Mouse (Mus musculus) heart, embryonic 10.5 days (tissue): ENCODE measurements around the gene Lrrc74a. TPM values are rescaled to one million over a fixed set of nuclear protein-coding genes. Genes with fewer than 3 reads are reported as not detected.

Experiments used
- DNase-seq: peaks from one replicate; pipeline ENCODE4 v3.0.0-alpha.2; 2017; ENCODE audit warnings: low spot score
- H3K27ac ChIP-seq: fragments of 300-500 bp; sonication (generic); 2 replicates; pipeline ENCODE4 v1.5.1; 2016; ENCODE audit warnings: mild to moderate bottlenecking
- H3K27me3 ChIP-seq: fragments of 300-500 bp; sonication (generic); 2 replicates; pipeline ENCODE4 v1.6.1; 2016; ENCODE audit warnings: mild to moderate bottlenecking; ENCODE audit not compliant: poor library complexity, insufficient read depth, severe bottlenecking
- H3K36me3 ChIP-seq: fragments of 300-500 bp; sonication (generic); 2 replicates; pipeline ENCODE4 v1.6.1; 2016; ENCODE audit warnings: mild to moderate bottlenecking, moderate library complexity
- H3K4me1 ChIP-seq: fragments of 300-500 bp; sonication (generic); 2 replicates; pipeline ENCODE4 v1.6.1; 2016; ENCODE audit warnings: mild to moderate bottlenecking
- H3K4me3 ChIP-seq: fragments of 300-500 bp; sonication (generic); 2 replicates; pipeline ENCODE4 v1.5.1; 2016; ENCODE audit warnings: mild to moderate bottlenecking, moderate library complexity
- H3K9me3 ChIP-seq: fragments of 300-500 bp; sonication (generic); 2 replicates; pipeline ENCODE4 v1.6.1; 2016; ENCODE audit warnings: mild to moderate bottlenecking, moderate library complexity
- WGBS: fragments of 180-500 bp; shearing (Covaris S2); methylation state at CpG from one replicate; pipeline ENCODE4 v1.1.7; 2016; 5-methylcytosine and 5-hydroxymethylcytosine counted together
- polyA plus RNA-seq: library from polyadenylated mRNA; unstranded; fragments of >200 nt; fragmentation: Nextera tagmentation; extraction: Ambion mirVana; gene quantifications from 2 replicates; pipeline ENCODE4 v1.2.1, GENCODE M21; 2016

Gene Lrrc74a
- polyA plus RNA-seq, 1 experiment from 2014 or later = not detected

- H3K36me3 ChIP-seq = peaks cover 22% of the 10 kb centered on the region
- H3K27me3 ChIP-seq = no peaks in the 10 kb centered on the region
- H3K4me3 ChIP-seq = no peak overlapping the region
- no peaks in the 10 kb centered on the region for H3K9me3 ChIP-seq
- peaks cover 43% of the 10 kb centered on the region for H3K4me1 ChIP-seq
- WGBS = 28% methylated on average over 19 of the region's 19 CpGs
- DNase-seq = no peak
- peak overlapping the region; percentile 22; the same call in 1 of the 2 replicates for H3K27ac ChIP-seq
Measured at GRCm38 (mm10) chr12:86699965-86700926, 33.9 kb upstream of the Lrrc74a start.

DNA sequence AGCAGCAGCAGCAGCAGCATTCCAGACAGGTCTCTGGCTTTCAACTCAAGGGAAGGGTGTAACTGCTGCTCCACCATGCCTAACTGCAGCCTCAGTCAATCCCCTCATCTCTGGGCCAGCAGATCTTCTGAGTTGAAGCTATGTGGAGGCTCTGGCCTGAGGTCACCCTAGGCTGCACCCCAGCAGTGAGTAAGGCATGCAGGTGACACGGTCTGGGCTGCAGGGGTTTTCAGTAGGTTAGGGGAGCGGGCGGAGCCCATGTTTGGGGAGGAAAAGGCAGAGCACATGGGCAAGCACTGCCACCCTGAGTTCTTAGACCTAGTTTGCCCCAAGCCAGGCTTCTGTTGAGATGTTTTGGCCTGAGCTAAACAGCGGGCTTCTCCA is 33.2 kb upstream of the Lrrc74a start:
- no peak for DNase-seq
- WGBS = 68% methylated on average over 4 of the region's 4 CpGs
- H3K4me3 ChIP-seq = no peak overlapping the region
- H3K36me3 ChIP-seq = peaks cover 22% of the 10 kb centered on the region
- no peaks in the 10 kb centered on the region for H3K27me3 ChIP-seq
- peaks cover 36% of the 10 kb centered on the region for H3K4me1 ChIP-seq
- no peaks in the 10 kb centered on the region for H3K9me3 ChIP-seq
- H3K27ac ChIP-seq = no peak overlapping the region; the same call in 1 of the 2 replicates

GRCm38 (mm10) chr12:86701491-86701890 is 32.7 kb upstream of the Lrrc74a start:
- H3K27ac ChIP-seq = no peak overlapping the region

DNA sequence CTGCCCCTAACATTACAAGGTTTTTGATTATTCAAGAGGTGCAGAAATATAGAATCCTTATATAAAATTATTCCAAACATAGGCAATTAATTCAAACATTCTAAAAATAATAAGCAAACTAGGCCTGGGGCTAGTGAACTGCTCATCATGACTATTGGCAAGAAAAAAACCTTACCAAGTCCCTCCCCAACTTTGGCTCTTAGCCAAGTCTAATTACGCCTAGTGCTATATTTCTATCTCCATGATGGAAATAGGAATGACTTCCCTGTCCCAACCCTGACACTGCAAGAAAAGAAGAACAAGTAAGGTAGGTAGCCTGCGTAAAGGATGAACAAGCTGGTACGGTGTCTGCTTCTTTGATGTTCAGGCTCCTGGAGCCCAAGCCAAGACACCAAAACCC is 31.5 kb upstream of the Lrrc74a start:
- Histone ChIP-seq H3K4me3 (no peak overlapping the region), H3K27me3 (no peaks in the 10 kb centered on the region), H3K9me3 (no peaks in the 10 kb centered on the region), H3K4me1 (peaks cover 31% of the 10 kb centered on the region), H3K36me3 (peaks cover 16% of the 10 kb centered on the region), H3K27ac (no peak overlapping the region)
- DNase-seq = no peak
- 94% methylated on average over 3 of the region's 3 CpGs for WGBS

More at GRCm38 (mm10) chr12:86701491-86701890, 32.7 kb upstream of the Lrrc74a start:
- Histone ChIP-seq H3K9me3 (no peaks in the 10 kb centered on the region), H3K4me3 (no peak overlapping the region), H3K27me3 (no peaks in the 10 kb centered on the region), H3K36me3 (peaks cover 22% of the 10 kb centered on the region), H3K4me1 (peaks cover 31% of the 10 kb centered on the region)
- DNase-seq = no peak
- WGBS = 91% methylated on average over 4 of the region's 4 CpGs

- H3K27ac ChIP-seq = no peak overlapping the region
- no peak overlapping the region for H3K4me3 ChIP-seq
- DNase-seq = peak; percentile 62
- 78% methylated on average over 5 of the region's 5 CpGs for WGBS
- H3K4me1 ChIP-seq = peaks cover 6% of the 10 kb centered on the region
- no peaks in the 10 kb centered on the region for H3K27me3 ChIP-seq
- H3K36me3 ChIP-seq = peaks cover 22% of the 10 kb centered on the region
- no peaks in the 10 kb centered on the region for H3K9me3 ChIP-seq
Measured at GRCm38 (mm10) chr12:86705843-86706242, 28.3 kb upstream of the Lrrc74a start.

- H3K36me3 ChIP-seq = peaks cover 22% of the 10 kb centered on the region; the same call in 1 of the 2 replicates
- DNase-seq = no peak
- WGBS = 77% methylated on average over 5 of the region's 5 CpGs
- no peaks in the 10 kb centered on the region for H3K9me3 ChIP-seq
- H3K4me1 ChIP-seq = peaks cover 4% of the 10 kb centered on the region; the same call in 1 of the 2 replicates
- H3K27ac ChIP-seq = no peak overlapping the region
- no peak overlapping the region for H3K4me3 ChIP-seq
- H3K27me3 ChIP-seq = no peaks in the 10 kb centered on the region
Measured at GRCm38 (mm10) chr12:86714026-86714425, 20.1 kb upstream of the Lrrc74a start.

GRCm38 (mm10) chr12:86715401-86715800 is 18.8 kb upstream of the Lrrc74a start:
- Histone ChIP-seq H3K4me3 (no peak overlapping the region), H3K36me3 (peaks cover 20% of the 10 kb centered on the region; the same call in 1 of the 2 replicates), H3K27ac (no peak overlapping the region), H3K9me3 (no peaks in the 10 kb centered on the region), H3K27me3 (no peaks in the 10 kb centered on the region), H3K4me1 (peaks cover 4% of the 10 kb centered on the region; the same call in 1 of the 2 replicates)
- 40% methylated on average over 5 of the region's 5 CpGs for WGBS
- no peak for DNase-seq

DNA sequence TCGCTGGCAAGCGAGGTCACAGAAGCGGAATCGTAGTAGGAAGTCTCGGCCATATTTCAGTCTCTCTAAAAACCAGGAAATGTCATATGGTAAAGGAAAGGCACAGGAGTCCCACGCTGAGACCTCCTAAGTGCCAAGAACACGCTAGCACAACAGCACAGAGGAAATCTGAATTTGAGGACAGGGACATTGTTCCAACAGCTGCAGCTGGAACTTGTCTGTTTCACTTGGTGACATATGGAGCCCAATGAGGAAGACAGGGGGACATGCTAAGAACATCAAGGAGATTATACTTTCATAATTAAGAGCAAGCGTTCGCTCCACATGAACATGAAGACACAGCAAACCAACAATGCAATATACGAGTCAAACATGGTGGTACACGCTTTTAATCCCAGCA is 17.2 kb upstream of the Lrrc74a start:
- Histone ChIP-seq H3K4me1 (peaks cover 12% of the 10 kb centered on the region; the same call in 1 of the 2 replicates), H3K27ac (no peak overlapping the region), H3K4me3 (no peak overlapping the region), H3K27me3 (no peaks in the 10 kb centered on the region), H3K36me3 (peaks cover 15% of the 10 kb centered on the region; the same call in 1 of the 2 replicates), H3K9me3 (no peaks in the 10 kb centered on the region)
- 91% methylated on average over 11 of the region's 11 CpGs for WGBS
- DNase-seq = no peak

GRCm38 (mm10) chr12:86719961-86720639 is 14.1 kb upstream of the Lrrc74a start:
- no peak for DNase-seq
- peaks cover 36% of the 10 kb centered on the region; the same call in 1 of the 2 replicates for H3K4me1 ChIP-seq
- H3K27me3 ChIP-seq = no peaks in the 10 kb centered on the region
- 83% methylated on average over 18 of the region's 18 CpGs for WGBS
- no peak overlapping the region for H3K27ac ChIP-seq
- H3K4me3 ChIP-seq = no peak overlapping the region
- peaks cover 15% of the 10 kb centered on the region; the same call in 1 of the 2 replicates for H3K36me3 ChIP-seq
- no peaks in the 10 kb centered on the region for H3K9me3 ChIP-seq

GRCm38 (mm10) chr12:86721453-86721852 is 12.7 kb upstream of the Lrrc74a start:
- no peaks in the 10 kb centered on the region for H3K27me3 ChIP-seq
- peaks cover 37% of the 10 kb centered on the region for H3K4me1 ChIP-seq
- H3K4me3 ChIP-seq = no peak overlapping the region
- 0 out of 2 replicates have a peak overlapping the region, but pooled peaks have one; percentile 2 for H3K27ac ChIP-seq
- H3K9me3 ChIP-seq = no peaks in the 10 kb centered on the region
- 78% methylated on average over 5 of the region's 5 CpGs for WGBS
- H3K36me3 ChIP-seq = peaks cover 11% of the 10 kb centered on the region; the same call in 1 of the 2 replicates
- no peak for DNase-seq

DNA sequence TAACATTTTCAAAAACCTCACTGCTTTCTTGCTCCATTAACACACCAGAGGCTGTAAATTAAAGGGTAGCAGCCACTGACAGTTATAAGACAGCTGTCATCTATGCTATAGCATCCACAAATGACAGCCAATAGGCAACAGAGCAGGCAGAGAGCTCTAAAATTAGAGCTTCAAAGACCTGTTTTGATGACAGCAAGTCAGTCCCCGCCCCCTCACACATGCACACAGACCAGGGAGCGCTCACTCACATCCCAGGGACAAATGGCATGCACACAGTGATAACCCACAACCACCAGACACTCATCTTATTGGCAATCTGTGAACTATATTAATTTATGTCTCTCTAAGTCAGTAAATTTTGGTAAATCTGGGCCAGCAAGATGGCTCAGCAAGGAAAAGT is 9.9 kb upstream of the Lrrc74a start:
- no peak for DNase-seq
- Histone ChIP-seq H3K4me1 (peaks cover 37% of the 10 kb centered on the region), H3K4me3 (no peak overlapping the region), H3K27ac (no peak overlapping the region), H3K27me3 (no peaks in the 10 kb centered on the region), H3K9me3 (no peaks in the 10 kb centered on the region), H3K36me3 (no peaks in the 10 kb centered on the region; the same call in 1 of the 2 replicates)
- 49% methylated on average over 2 of the region's 2 CpGs for WGBS

DNA sequence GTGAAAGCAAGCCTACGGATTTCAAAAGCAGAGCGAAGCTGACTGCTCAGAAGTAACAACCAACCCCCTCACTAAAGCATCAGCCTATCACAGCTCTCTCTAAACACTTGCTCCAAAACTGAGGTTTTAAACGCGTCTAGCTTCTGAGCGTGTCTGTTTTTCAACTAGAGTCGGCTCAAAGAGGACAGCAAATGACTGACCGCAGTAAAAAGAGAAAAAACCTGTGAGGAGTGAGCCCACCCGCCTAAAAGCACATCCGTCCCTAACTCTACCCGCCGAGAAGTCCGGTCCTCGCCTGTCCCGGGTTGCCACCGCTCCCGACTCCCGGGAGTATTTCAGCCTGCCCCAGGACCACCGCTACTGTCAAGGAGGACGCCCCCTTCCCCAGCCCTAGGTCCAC is 8.5 kb upstream of the Lrrc74a start:
- peaks cover 37% of the 10 kb centered on the region for H3K4me1 ChIP-seq
- WGBS = under 1% methylated on average over 19 of the region's 19 CpGs
- peak overlapping the region; percentile 94 for H3K27ac ChIP-seq
- H3K9me3 ChIP-seq = no peaks in the 10 kb centered on the region
- H3K36me3 ChIP-seq = no peaks in the 10 kb centered on the region
- no peak for DNase-seq
- H3K4me3 ChIP-seq = peak overlapping the region; percentile 82
- no peaks in the 10 kb centered on the region for H3K27me3 ChIP-seq
